Mouse (Mus musculus) kidney, adult 2 months (tissue): Measurements from ENCODE around the gene Gabrp. TPM values are rescaled to one million over a fixed set of nuclear protein-coding genes. Genes with fewer than 3 reads are reported as not detected.

Experiments used
- DNase-seq: peaks from one replicate; pipeline ENCODE4 v3.0.0; 2021
- H3K27ac ChIP-seq: fragments of 200-500 bp; 2 replicates; pipeline ENCODE4 v1.5.1; 2012; ENCODE audit warnings: low read depth, low read length, control low read depth, inconsistent platforms; ENCODE audit not compliant: insufficient read depth
- H3K27me3 ChIP-seq: fragments of 200-500 bp; replicated peaks from 2 replicates; pipeline ENCODE4 v1.6.1; 2012; ENCODE audit warnings: mild to moderate bottlenecking, moderate library complexity, low read length, inconsistent platforms; ENCODE audit not compliant: control insufficient read depth, insufficient read depth
- H3K36me3 ChIP-seq: fragments of 200-500 bp; 2 replicates; pipeline ENCODE4 v1.6.1; 2012; ENCODE audit warnings: mild to moderate bottlenecking, moderate library complexity, low read length, inconsistent platforms; ENCODE audit not compliant: control insufficient read depth, insufficient read depth
- H3K4me1 ChIP-seq: fragments of 200-500 bp; 2 replicates; pipeline ENCODE4 v1.6.1; 2011; ENCODE audit warnings: low read length; ENCODE audit not compliant: control insufficient read depth, insufficient read depth
- H3K4me3 ChIP-seq: fragments of 200-500 bp; 2 replicates; pipeline ENCODE4 v1.5.1; 2011; ENCODE audit warnings: mild to moderate bottlenecking, low read depth, low read length, control low read depth; ENCODE audit not compliant: insufficient read depth
- CTCF ChIP-seq: fragments of 200-500 bp; conservative IDR thresholded peaks from 2 replicates; pipeline ENCODE4 v1.5.1; 2011; ENCODE audit warnings: low read depth, mild to moderate bottlenecking, control low read depth, low read length, moderate library complexity, mixed read lengths; ENCODE audit not compliant: insufficient read depth, insufficient read length
- POLR2A ChIP-seq: fragments of 200-500 bp; IDR thresholded peaks from one replicate; pipeline ENCODE4 v1.6.1; 2011; ENCODE audit warnings: low read depth, low read length, control low read depth
- WGBS: fragments of 180-500 bp; shearing (Covaris S2); methylation state at CpG from one replicate; pipeline ENCODE4 v1.1.7; 2018; 5-methylcytosine and 5-hydroxymethylcytosine counted together
- polyA plus RNA-seq: library from polyadenylated mRNA; depleted of rRNA; stranded (reverse); fragments of >200 nt; gene quantifications from 2 replicates; pipeline ENCODE4 v1.2.3, GENCODE M21; 2012

Gabrp gene
- polyA plus RNA-seq, 1 experiment: 0.31 TPM

- Histone ChIP-seq H3K4me3 (no peak overlapping the region), H3K27me3 (no peaks in the 10 kb centered on the region), H3K4me1 (no peaks in the 10 kb centered on the region), H3K36me3 (no peaks in the 10 kb centered on the region), H3K27ac (no peak overlapping the region)
- TF ChIP-seq POLR2A: no peak
- no peak for TF ChIP-seq CTCF
- 82% methylated on average over 4 of the region's 4 CpGs for WGBS
- DNase-seq: no peak
Observed at GRCm38 (mm10) chr11:33592826-33593225, 14.1 kb upstream of the Gabrp start.

DNA sequence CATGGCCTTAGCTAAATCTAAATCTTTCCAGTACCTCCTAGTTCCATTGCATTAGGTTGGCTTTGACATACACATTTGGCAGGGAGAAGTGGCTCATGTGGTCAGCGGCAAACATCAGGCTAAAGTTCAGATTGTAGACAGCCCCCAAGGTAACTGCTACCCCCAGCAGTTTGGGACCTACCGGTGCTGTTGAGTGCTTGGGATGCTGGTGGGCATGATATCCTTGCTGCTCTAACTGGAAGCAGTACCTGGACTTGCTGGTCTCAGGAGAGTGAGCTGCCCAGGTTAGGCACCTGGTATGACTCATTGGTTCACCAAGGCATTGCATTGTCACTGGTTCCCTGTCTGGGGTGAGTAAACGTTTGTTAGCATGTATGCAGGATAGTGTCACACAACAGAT lies 12.0 kb upstream of the Gabrp start:
- TF ChIP-seq POLR2A (no peak), CTCF (no peak)
- Histone ChIP-seq H3K27ac (no peak overlapping the region), H3K27me3 (no peaks in the 10 kb centered on the region), H3K36me3 (no peaks in the 10 kb centered on the region), H3K4me1 (no peaks in the 10 kb centered on the region), H3K4me3 (no peak overlapping the region)
- DNase-seq: no peak
- 86% methylated on average over 3 of the region's 3 CpGs for WGBS

- WGBS: 29% methylated on average over 6 of the region's 6 CpGs
- H3K27me3 ChIP-seq: no peaks in the 10 kb centered on the region
- no peak overlapping the region for H3K4me3 ChIP-seq
- DNase-seq: no peak
- TF ChIP-seq CTCF: no peak
- TF ChIP-seq POLR2A: no peak
- H3K36me3 ChIP-seq: no peaks in the 10 kb centered on the region
- no peaks in the 10 kb centered on the region for H3K4me1 ChIP-seq
- H3K27ac ChIP-seq: no peak overlapping the region
Observed at GRCm38 (mm10) chr11:33586614-33587013, 7.9 kb upstream of the Gabrp start.

- Histone ChIP-seq H3K27me3 (no peaks in the 10 kb centered on the region), H3K4me1 (no peaks in the 10 kb centered on the region)
- TF ChIP-seq POLR2A: no peak
- no peak for TF ChIP-seq CTCF
Observed at GRCm38 (mm10) chr11:33579621-33580020, 862 bp upstream of the Gabrp start.

GRCm38 (mm10) chr11:33574944-33575343 lies 3.8 kb downstream of the Gabrp start:
- Histone ChIP-seq H3K4me3 (no peak overlapping the region), H3K36me3 (no peaks in the 10 kb centered on the region), H3K27me3 (no peaks in the 10 kb centered on the region), H3K4me1 (no peaks in the 10 kb centered on the region), H3K27ac (no peak overlapping the region)
- 80% methylated on average over 3 of the region's 3 CpGs for WGBS
- no peak for DNase-seq
- TF ChIP-seq CTCF (0 out of 2 replicates have a peak, but pooled peaks have one; percentile 8), POLR2A (no peak)

More at GRCm38 (mm10) chr11:33579621-33580020, 862 bp upstream of the Gabrp start:
- H3K27ac ChIP-seq: no peak overlapping the region
- H3K4me3 ChIP-seq: no peak overlapping the region
- WGBS: 22% methylated on average over 3 of the region's 3 CpGs
- H3K36me3 ChIP-seq: no peaks in the 10 kb centered on the region
- no peak for DNase-seq

- H3K4me3 ChIP-seq: no peak overlapping the region
- no peaks in the 10 kb centered on the region for H3K4me1 ChIP-seq
- peak; percentile 28 for DNase-seq
- TF ChIP-seq CTCF: no peak
- TF ChIP-seq POLR2A: no peak
- no peaks in the 10 kb centered on the region for H3K27me3 ChIP-seq
- H3K36me3 ChIP-seq: no peaks in the 10 kb centered on the region
- H3K27ac ChIP-seq: no peak overlapping the region
Observed at GRCm38 (mm10) chr11:33570413-33570812, 8.3 kb downstream of the Gabrp start.

GRCm38 (mm10) chr11:33563921-33564320 lies 14.8 kb downstream of the Gabrp start:
- H3K4me3 ChIP-seq: no peak overlapping the region
- no peaks in the 10 kb centered on the region for H3K4me1 ChIP-seq
- WGBS: 69% methylated on average over 2 of the region's 2 CpGs
- TF ChIP-seq CTCF (no peak), POLR2A (no peak)
- H3K27ac ChIP-seq: no peak overlapping the region
- no peaks in the 10 kb centered on the region for H3K36me3 ChIP-seq
- no peaks in the 10 kb centered on the region for H3K27me3 ChIP-seq
- DNase-seq: no peak
